Mouse (Mus musculus) limb, embryonic 11.5 days (tissue): Measurements from ENCODE around the gene Gm8677. TPM values are rescaled to one million over a fixed set of nuclear protein-coding genes. Genes with fewer than 3 reads are reported as not detected.
"Not testable (repeated sequence)": the region's sequence is repeated elsewhere in the genome, so short reads cannot be mapped to it uniquely, and the experiment has no call there.

ENCODE experiments used
- ATAC-seq: fragments of 200-750 bp; cut with Nextera tagmentation; 2 replicates; pipeline ENCODE4 v1.8.0; 2017; ENCODE audit warnings: low read depth; ENCODE audit not compliant: insufficient number of reproducible peaks, low FRiP score, low TSS enrichment
- DNase-seq: peaks from one replicate; pipeline ENCODE4 v3.0.0-alpha.2; 2015; ENCODE audit warnings: low spot score
- H3K27ac ChIP-seq: fragments of 300-500 bp; sonication (generic); replicated peaks from 2 replicates; pipeline ENCODE4 v1.5.1; 2014; ENCODE audit warnings: low read depth, mild to moderate bottlenecking, low read length
- H3K27me3 ChIP-seq: fragments of 300-500 bp; sonication (generic); 2 replicates; pipeline ENCODE4 v1.6.1; 2014; ENCODE audit warnings: mild to moderate bottlenecking, low read length, mixed read lengths; ENCODE audit not compliant: control insufficient read depth, insufficient read depth
- H3K36me3 ChIP-seq: fragments of 300-500 bp; sonication (generic); 2 replicates; pipeline ENCODE4 v1.6.1; 2014; ENCODE audit warnings: mild to moderate bottlenecking, low read length, moderate library complexity, mixed read lengths; ENCODE audit not compliant: control insufficient read depth, insufficient read depth
- H3K4me1 ChIP-seq: fragments of 300-500 bp; sonication (generic); 2 replicates; pipeline ENCODE4 v1.6.1; 2014; ENCODE audit warnings: low read length, mixed read lengths; ENCODE audit not compliant: control insufficient read depth, insufficient read depth
- H3K4me2 ChIP-seq: fragments of 300-500 bp; sonication (generic); 2 replicates; pipeline ENCODE4 v1.6.1; 2014; ENCODE audit warnings: low read depth, mild to moderate bottlenecking, moderate library complexity; ENCODE audit not compliant: severe bottlenecking
- H3K4me3 ChIP-seq: fragments of 300-500 bp; sonication (generic); 2 replicates; pipeline ENCODE4 v1.5.1; 2014; ENCODE audit warnings: low read depth, low read length
- H3K9ac ChIP-seq: fragments of 300-500 bp; sonication (generic); 2 replicates; pipeline ENCODE4 v1.6.1; 2014; ENCODE audit warnings: mild to moderate bottlenecking, low read length
- H3K9me3 ChIP-seq: fragments of 300-500 bp; sonication (generic); 2 replicates; pipeline ENCODE4 v1.6.1; 2016; ENCODE audit warnings: low read length; ENCODE audit not compliant: control insufficient read depth
- WGBS: fragments of 180-500 bp; shearing (Covaris S2); extraction: QIAGEN DNeasy Blood & Tissue Kit; methylation state at CpG from one replicate; pipeline ENCODE4 v1.1.7; 2014; 5-methylcytosine and 5-hydroxymethylcytosine counted together
- polyA plus RNA-seq: library from polyadenylated mRNA; unstranded; fragments of >200 nt; fragmentation: Nextera tagmentation; extraction: Ambion mirVana; gene quantifications from 2 replicates; pipeline ENCODE4 v1.2.1, GENCODE M21; 2014

Gene Gm8677
- not detected in 2 replicates for polyA plus RNA-seq

DNA sequence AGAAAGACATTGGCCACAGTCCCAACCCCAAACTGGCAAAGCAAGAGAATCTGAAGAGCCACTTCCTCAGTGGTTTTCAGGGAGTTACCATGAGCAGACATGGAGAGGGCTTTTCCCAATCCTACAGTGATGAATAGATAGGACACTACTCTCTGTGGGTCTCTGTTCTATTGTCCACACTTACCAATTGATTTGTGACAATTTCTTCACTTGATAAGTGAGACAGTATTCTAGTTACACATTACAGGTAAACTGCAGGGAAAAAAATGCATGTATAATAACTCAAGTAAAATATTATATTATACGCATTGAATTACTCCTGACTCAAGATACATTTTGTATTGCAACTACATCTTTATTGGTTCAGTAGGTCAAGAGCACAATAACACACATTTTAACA lies at the start of gene Gm8677:
TSS of gene Gm8677 (minus strand) at position 101 of the 400 bp plus-strand sequence.
- not testable (repeated sequence) for H3K9me3 ChIP-seq, H3K4me1 ChIP-seq, H3K36me3 ChIP-seq, H3K9ac ChIP-seq, H3K27me3 ChIP-seq, H3K4me2 ChIP-seq, H3K4me3 ChIP-seq, ATAC-seq, DNase-seq, H3K27ac ChIP-seq
- WGBS = no CpG with 5 or more reads among the region's 1 CpGs

DNA sequence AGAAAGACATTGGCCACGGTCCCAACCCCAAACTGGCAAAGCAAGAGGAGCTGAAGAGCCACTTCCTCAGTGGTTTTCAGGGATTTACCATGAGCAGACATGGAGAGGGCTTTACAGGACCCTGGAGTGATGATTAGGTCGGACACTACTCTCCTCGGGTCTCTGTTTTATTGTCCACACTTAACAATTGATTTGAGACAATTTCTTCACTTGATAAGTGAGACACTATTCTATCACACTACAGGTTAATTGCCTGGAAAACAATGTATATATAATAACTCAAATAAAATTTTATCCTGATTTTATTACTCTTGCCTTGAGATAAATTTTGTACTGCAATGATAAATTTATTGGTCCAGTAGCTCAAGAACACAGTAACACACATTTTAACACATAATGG lies 30.6 kb upstream of the Gm8677 start, which contains the start of gene Gm4201:
TSS of gene Gm4201 (minus strand) at position 101 of the 400 bp plus-strand sequence.
- no CpG with 5 or more reads among the region's 3 CpGs for WGBS
- H3K27ac ChIP-seq, H3K27me3 ChIP-seq, H3K4me1 ChIP-seq, H3K4me3 ChIP-seq, H3K36me3 ChIP-seq, ATAC-seq, H3K9ac ChIP-seq, H3K4me2 ChIP-seq, H3K9me3 ChIP-seq, DNase-seq: not testable (repeated sequence)

DNA sequence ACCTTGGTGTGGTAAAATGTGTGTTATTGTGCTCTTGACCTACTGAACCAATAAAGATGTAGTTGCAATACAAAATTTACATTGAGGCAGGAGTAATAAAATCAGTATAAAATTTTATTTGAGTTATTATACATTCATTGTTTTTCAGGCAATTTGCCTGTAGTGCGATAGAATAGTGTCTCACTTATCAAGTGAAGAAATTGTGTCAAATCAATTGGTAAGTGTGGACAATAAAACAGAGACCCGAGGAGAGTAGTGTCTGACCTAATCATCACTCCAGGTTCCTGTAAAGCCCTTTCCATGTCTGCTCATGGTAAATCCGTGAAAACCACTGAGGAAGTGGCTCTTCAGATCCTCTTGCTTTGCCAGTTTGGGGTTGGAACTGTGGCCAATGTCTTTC lies 12.0 kb downstream of the Gm8677 start, which contains the start of gene Vmn1r152:
TSS of gene Vmn1r152 (plus strand) at position 301 of the 400 bp plus-strand sequence.
- not testable (repeated sequence) for H3K9ac ChIP-seq, H3K27ac ChIP-seq, H3K4me2 ChIP-seq, H3K4me3 ChIP-seq, DNase-seq, ATAC-seq, H3K27me3 ChIP-seq, H3K36me3 ChIP-seq, H3K4me1 ChIP-seq, H3K9me3 ChIP-seq
- no CpG with 5 or more reads among the region's 3 CpGs for WGBS

DNA sequence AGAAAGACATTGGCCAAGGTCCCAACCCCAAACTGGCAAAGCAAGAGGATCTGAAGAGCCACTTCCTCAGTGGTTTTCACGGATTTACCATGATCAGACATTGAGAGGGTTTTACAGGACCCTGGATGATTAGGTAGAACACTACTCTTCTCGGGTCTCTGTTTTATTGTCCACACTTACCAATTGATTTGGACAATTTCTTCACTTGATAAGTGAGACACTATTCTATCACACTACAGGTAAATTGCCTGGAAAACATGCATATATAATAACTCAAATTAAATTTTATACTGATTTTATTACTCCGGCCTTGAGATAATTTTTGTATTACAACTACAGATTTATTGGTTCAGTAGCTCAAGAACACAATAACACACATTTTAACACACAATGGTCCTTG lies 35.1 kb downstream of the Gm8677 start, which contains the start of gene Vmn1r151:
TSS of gene Vmn1r151 (minus strand) at position 101 of the 400 bp plus-strand sequence.
- H3K4me2 ChIP-seq, H3K9ac ChIP-seq, H3K4me1 ChIP-seq, DNase-seq, H3K27me3 ChIP-seq, H3K27ac ChIP-seq, ATAC-seq, H3K4me3 ChIP-seq, H3K36me3 ChIP-seq, H3K9me3 ChIP-seq: not testable (repeated sequence)
- 33% methylated on average over 1 of the region's 3 CpGs for WGBS

Other genes with a start within 250 kb of the Gm8677 start
- not detected in 2 replicates for gene Gm4187, start 205.2 kb downstream of the Gm8677 start, polyA plus RNA-seq
- not detected in 2 replicates for gene Gm8660, start 163.8 kb downstream of the Gm8677 start, polyA plus RNA-seq
- not detected in 2 replicates for gene Vmn1r148, start 121.3 kb downstream of the Gm8677 start, polyA plus RNA-seq
- not detected in 2 replicates for gene Vmn1r149, start 96.7 kb downstream of the Gm8677 start, polyA plus RNA-seq
- gene Gm10665, start 70.8 kb downstream of the Gm8677 start, polyA plus RNA-seq = not detected in 2 replicates
- not detected in 2 replicates for gene Vmn1r151, start 35.2 kb downstream of the Gm8677 start, polyA plus RNA-seq
- not detected in 2 replicates for gene Vmn1r152, start 11.9 kb downstream of the Gm8677 start, polyA plus RNA-seq
- gene Gm4201, start 30.5 kb upstream of the Gm8677 start, polyA plus RNA-seq = not detected in 2 replicates
- gene Gm4565, start 53.2 kb upstream of the Gm8677 start, polyA plus RNA-seq = not detected in 2 replicates
- gene Vmn1r155, start 123.1 kb upstream of the Gm8677 start, polyA plus RNA-seq = not detected in 2 replicates
- not detected in 2 replicates for gene Gm8693, start 157.4 kb upstream of the Gm8677 start, polyA plus RNA-seq
- gene Gm4567, start 184.8 kb upstream of the Gm8677 start, polyA plus RNA-seq = not detected in 2 replicates
- gene Vmn1r157, start 226.8 kb upstream of the Gm8677 start, polyA plus RNA-seq = not detected in 2 replicates